Mouse (Mus musculus) lung, postnatal 14 days (tissue): ENCODE data around the gene Kcnh4.

Experiments used
- DNase-seq: peaks from one replicate; pipeline ENCODE4 v3.0.0; 2021

Kcnh4 gene

GRCm38 (mm10) chr11:100709201-100709810, 50.4 kb downstream of the Kcnh4 start:
- DNase-seq = no peak

- no peak for DNase-seq
These were observed 54.5 kb downstream of the Kcnh4 start for GRCm38 (mm10) chr11:100705095-100705747.

- DNase-seq = no peak
These were observed 55.8 kb downstream of the Kcnh4 start, which contains the start of gene Dhx58 for GRCm38 (mm10) chr11:100703851-100704531. Gene Dhx58, minus strand, starts transcription at chr11:100704271.

- DNase-seq = no peak
These were observed 56.4 kb downstream of the Kcnh4 start for GRCm38 (mm10) chr11:100703366-100703765.

- DNase-seq = no peak
These were observed 56.8 kb downstream of the Kcnh4 start for GRCm38 (mm10) chr11:100702906-100703305.

- DNase-seq = peak; percentile 80
These were observed 57.5 kb downstream of the Kcnh4 start for GRCm38 (mm10) chr11:100702081-100702851.

- DNase-seq = peak; percentile 73
These were observed 58.4 kb downstream of the Kcnh4 start for GRCm38 (mm10) chr11:100701301-100701700.

- DNase-seq = no peak
These were observed 59.0 kb downstream of the Kcnh4 start for GRCm38 (mm10) chr11:100700710-100701109.

GRCm38 (mm10) chr11:100697921-100698320, 61.8 kb downstream of the Kcnh4 start:
- no peak for DNase-seq

GRCm38 (mm10) chr11:100694926-100695325, 64.8 kb downstream of the Kcnh4 start:
- peak; percentile 84 for DNase-seq

- DNase-seq = no peak
These were observed 66.6 kb downstream of the Kcnh4 start for GRCm38 (mm10) chr11:100693154-100693553.

GRCm38 (mm10) chr11:100692164-100692616, 67.6 kb downstream of the Kcnh4 start, which contains the start of gene Zfp385c:
Gene Zfp385c, minus strand, starts transcription at chr11:100692455.
- DNase-seq = no peak

- no peak for DNase-seq
These were observed 69.4 kb downstream of the Kcnh4 start for GRCm38 (mm10) chr11:100690389-100690788.
